Mouse (Mus musculus): ENCODE measurements around the gene Btg1-ps1.
"Not testable (repeated sequence)": the region's sequence is repeated elsewhere in the genome, so short reads cannot be mapped to it uniquely, and the experiment has no call there.

Gene Btg1-ps1

DNA sequence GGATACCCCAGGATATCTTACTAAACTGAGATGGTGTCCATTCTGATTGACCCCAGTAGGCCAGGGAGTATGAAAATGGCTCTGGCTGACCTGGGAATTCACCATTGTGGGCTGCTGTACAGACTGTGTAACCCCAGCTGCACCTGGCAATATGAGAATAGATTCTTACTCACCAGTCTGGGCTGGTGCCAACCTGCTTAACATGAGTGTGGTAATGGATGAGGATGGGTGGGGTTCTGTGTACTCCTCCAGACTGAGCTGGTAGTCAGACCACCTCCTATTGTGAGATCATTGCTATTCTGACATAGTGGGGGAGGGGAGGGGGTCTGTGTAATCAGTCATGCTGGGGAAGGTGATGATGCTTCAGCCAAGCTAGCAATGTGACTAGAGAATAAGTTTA, at the start of gene Btg1-ps1:
Gene Btg1-ps1, minus strand, starts transcription at position 219 of the 400 bp plus-strand sequence.
- DNase-seq (ENCODE audit: extremely low spot score, low read depth, low spot score) = not testable (repeated sequence)

DNA sequence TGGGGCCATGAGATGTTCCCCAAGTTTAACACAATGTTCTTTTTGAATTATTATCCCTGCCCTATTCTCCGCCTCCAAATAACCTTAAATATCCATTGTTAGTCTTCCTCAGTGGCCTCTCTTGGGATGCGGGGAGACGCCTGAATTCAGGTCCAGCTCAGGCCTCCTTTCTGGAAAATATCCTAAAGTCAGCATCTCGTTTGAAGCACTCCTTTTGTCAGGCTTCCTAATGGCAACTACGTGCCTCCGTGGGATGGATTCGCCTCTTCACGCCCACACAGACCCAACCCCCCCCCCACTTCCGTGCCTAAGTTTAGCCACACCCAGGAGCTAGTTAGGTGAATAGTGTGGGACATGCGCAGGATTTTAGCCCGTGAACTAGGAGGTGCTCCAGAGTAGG, 47.6 kb upstream of the Btg1-ps1 start, which contains the start of gene Rhox10:
Gene Rhox10, plus strand, starts transcription at position 301 of the 400 bp plus-strand sequence.
- no peak for DNase-seq (ENCODE audit: extremely low spot score, low read depth, low spot score)

- no peak for DNase-seq (ENCODE audit: extremely low spot score, low read depth, low spot score)
Measured at GRCm38 (mm10) chrX:38061544-38061943, 42.9 kb upstream of the Btg1-ps1 start.

DNA sequence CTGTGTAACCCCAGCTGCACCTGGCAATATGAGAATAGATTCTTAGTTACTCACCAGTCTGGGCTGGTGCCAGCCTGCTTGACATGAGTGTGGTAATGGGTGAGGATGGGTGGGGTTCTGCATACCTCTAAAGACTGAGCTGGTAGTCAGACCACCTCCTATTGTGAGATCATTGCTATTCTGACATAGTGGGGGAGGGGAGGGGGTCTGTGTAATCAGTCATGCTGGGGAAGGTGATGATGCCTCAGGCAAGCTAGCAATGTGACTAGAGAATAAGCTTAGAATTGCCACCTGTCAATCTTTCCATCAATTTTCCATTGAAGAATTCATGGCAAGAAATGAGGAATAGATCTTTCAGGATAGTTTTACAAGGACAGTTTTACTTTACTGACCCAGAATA, 24.4 kb upstream of the Btg1-ps1 start, which contains the start of gene Btg1-ps2:
Gene Btg1-ps2, minus strand, starts transcription at position 101 of the 400 bp plus-strand sequence.
- not testable (repeated sequence) for DNase-seq (ENCODE audit: extremely low spot score, low read depth, low spot score)

DNA sequence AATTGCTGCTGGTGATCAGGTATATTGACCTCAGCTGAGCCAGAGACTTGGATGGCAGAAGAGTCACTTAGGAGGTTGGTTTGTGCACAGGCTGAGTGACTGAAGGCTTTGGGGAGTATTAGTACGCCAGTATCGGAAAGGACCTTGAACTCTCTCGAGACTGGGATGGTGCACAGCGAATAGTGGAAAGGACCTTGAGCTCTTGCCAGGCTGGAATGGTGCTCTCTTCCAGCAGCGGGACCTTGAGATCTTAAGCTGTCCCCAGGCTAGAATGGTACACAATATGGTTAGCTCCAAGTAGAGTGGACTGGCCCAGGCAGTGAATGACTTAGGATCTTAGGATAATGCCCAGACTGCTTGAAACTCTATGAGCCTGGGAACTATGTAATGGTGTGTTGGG, 21.1 kb upstream of the Btg1-ps1 start:
- no peak for DNase-seq (ENCODE audit: extremely low spot score, low read depth, low spot score)

DNA sequence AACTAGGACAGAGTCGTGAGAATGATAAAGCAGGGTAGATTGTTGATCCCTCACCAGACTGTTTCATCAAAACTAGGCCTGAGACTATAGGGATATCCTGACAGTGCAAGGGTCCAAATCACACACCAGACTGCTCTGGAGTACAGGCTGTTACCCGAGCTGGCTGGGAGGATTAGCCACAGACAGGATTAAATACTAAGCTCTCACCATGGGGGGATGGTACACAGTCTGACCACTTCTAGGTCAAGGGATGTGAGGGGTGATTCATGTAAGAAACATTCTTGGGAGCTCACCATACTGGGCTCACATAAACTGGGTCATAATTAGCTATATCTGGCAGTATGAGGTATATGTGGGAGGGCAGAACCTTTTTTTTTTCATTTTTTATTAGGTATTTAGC, 15.2 kb upstream of the Btg1-ps1 start:
- DNase-seq (ENCODE audit: extremely low spot score, low read depth, low spot score) = no peak

DNA sequence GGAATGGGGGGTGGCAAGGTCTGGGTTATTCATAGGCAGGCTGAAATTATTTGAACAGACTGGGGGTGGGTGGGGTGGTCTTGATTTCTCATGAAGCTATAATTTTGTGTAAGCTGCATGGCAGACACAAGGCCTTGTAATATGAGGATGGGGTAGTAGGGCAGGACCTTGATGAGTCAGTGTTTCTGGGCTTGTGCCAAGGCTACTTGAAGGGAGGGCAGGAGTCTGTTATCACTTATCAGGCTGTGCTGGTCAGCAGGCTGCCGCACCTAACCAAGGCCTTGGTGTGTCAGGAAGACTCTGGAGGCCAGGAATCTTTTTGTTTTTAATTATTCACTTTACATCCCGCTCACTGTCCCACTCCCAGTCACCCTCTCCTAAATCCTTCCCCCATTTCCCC, 9.9 kb downstream of the Btg1-ps1 start:
- no peak for DNase-seq (ENCODE audit: extremely low spot score, low read depth, low spot score)

Measured in hindlimb bud, embryonic 11.5 days (tissue).